Mouse (Mus musculus) lung, postnatal 0 days (tissue): ENCODE results near the gene Plpp3.

ENCODE experiments used
- CTCF ChIP-seq: IDR thresholded peaks from 2 replicates; pipeline ENCODE4 v1.5.1; 2016; ENCODE audit warnings: antibody characterized with exemption, mild to moderate bottlenecking
- EP300 ChIP-seq: IDR thresholded peaks from 2 replicates; pipeline ENCODE4 v1.6.1; 2016; ENCODE audit warnings: antibody characterized with exemption, mild to moderate bottlenecking, control low read depth

DNA sequence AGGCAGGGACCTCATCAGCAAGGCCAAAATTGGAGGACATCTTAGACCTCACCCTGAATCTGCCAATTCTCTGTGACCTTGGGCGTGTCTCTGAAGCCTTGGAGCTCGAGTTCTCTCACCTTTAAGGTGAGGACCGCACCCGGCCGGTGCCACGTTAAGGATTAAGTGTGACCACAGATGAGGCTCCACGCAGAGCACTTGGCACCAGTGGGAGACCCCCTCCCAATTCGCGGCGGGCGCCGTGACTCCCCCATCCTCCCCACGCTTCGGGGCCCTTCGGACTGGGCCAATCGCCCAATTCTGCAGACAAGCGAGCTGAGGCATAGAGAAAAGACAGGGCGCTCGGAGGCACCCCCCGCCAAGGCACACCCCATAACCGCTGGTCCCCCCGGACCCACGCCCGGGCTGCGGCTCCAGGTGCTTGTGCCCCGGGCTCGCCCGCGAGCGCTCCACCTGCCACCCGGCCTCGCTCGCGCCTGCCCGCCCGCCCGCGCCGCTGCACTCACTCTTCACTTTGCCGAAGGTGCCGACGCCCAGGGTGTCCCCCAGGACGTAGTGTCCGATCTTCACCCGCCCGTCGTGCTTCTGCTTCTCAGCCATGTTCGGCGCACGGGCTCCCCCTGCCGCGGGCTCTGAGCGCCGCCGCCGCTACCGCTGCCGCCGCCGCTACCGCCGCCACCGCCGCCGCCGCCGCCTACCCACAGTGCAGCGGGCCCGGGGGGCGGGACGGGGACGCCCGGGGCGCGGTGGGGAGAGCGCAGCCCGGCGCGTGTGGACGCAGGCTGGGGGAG lies 47.8 kb upstream of the Plpp3 start, which contains the start of gene Prkaa2:
- TF ChIP-seq CTCF = peak; percentile 44; the same call in 1 of the 2 replicates
- no peak for TF ChIP-seq EP300
